Mouse (Mus musculus): ENCODE measurements around the gene Adgrb3. TPM values are rescaled to one million over a fixed set of nuclear protein-coding genes. Genes with fewer than 3 reads are reported as not detected.

Gene Adgrb3
- 8.2 and 8.6 TPM in 2 replicates for polyA plus RNA-seq (2012; rRNA removed)

GRCm38 (mm10) chr1:25828971-25829920, at the start of gene Adgrb3:
Gene Adgrb3, minus strand, starts transcription at chr1:25829707.

